Comparison of ENCODE assay signal across 20 mouse cellular contexts in the genomic region with DNA sequence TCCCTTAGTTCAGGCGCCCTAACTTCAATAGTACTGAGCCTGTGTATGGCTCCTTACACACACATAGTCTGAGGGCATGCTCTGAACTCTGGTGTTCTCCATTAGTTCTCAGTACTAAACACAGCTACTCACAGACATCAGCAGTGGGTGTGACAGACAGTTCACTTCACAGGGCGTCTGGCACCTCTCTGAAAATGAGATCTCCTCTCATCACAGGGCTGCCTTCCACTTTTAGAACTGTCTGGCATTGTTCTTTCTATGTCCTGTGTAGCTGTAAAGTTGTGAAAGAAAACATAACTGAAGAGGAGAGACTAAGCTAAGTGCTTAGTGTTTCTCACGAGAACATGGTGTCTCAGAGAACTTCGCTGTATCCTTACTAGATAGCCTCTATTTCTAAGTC.
A peak's percentile ranks its signal among the peaks of the same experiment; 100 is the strongest.
DNase-seq lines count a peak whose midpoint lies in the region; ATAC-seq lines count a peak whose summit lies in the region.
"Had no signal": no experiment of that assay in that cellular context is flagged by ENCODE, and none has a peak within 500 bp of the region (broad histone marks: within the 10 kb centered on the region; RNA-seq: fewer than 3 reads in every experiment).

No protein-coding gene starts in this region.

- DNase-seq in frontal cortex, postnatal 36 days (ENCODE audit: low spot score in 2 of 2), result no peak
- peak; percentile 6 for DNase-seq in right cerebral cortex, adult 18-20 months
- DNase-seq in right cerebral cortex, adult 2 months (ENCODE audit: low spot score in 2 of 2), result no peak
- peak; percentile 58 for DNase-seq in brain, adult 2 months (ENCODE audit: low read depth, low spot score)
- no peak for DNase-seq in urinary bladder, postnatal 10 days (ENCODE audit: low spot score)
- DNase-seq: adrenal gland, adult 2 months; adrenal gland, adult 8-10 months; adrenal gland, postnatal 10 days; adrenal gland, postnatal 14 days; adrenal gland, postnatal 25 days; adrenal gland, postnatal 36 days; B cell, adult 2 months; cerebellum, adult 11 months; cerebellum, adult 11-12 months; cerebellum, adult 18-20 months; cerebellum, adult 2 months had no signal

- ATAC-seq in frontal cortex, adult (ENCODE audit: low TSS enrichment), result peak; percentile 81
- ATAC-seq: activated CD4-positive, CD25-positive, alpha-beta regulatory T cell, adult 4 months; CD4-positive, CD25-positive, alpha-beta regulatory T cell, adult 4 months; Patski had no signal

Comparison
In these comparisons a context has a peak if more than half of its experiments do, and no peak if none do; other contexts are left out.
1. DNase-seq: peak in right cerebral cortex, adult 18-20 months (single experiment) and brain, adult 2 months (single experiment); none in frontal cortex, postnatal 36 days (0 of 2), right cerebral cortex, adult 2 months (0 of 2) and urinary bladder, postnatal 10 days (single experiment).